Mouse (Mus musculus) cerebellum, adult 8-10 months (tissue): Measurements from ENCODE around the gene Myh13.

ENCODE experiments used
- DNase-seq: peaks from one replicate; pipeline ENCODE4 v3.0.0; 2022

Myh13 gene

GRCm38 (mm10) chr11:67390679-67391384 is 69.4 kb downstream of the Myh13 start:
- no peak for DNase-seq

- DNase-seq, result no peak
These were observed 70.9 kb downstream of the Myh13 start for GRCm38 (mm10) chr11:67392369-67392768.

GRCm38 (mm10) chr11:67400956-67401355 is 79.5 kb downstream of the Myh13 start:
- DNase-seq, result no peak

- DNase-seq, result no peak
These were observed 93.0 kb downstream of the Myh13 start for GRCm38 (mm10) chr11:67414346-67414940.
